Mouse (Mus musculus) urinary bladder, postnatal 36 days (tissue): ENCODE measurements around the gene Rgmb.

Experiments
- DNase-seq, 2 experiments: peaks; one replicate each; pipeline ENCODE4 v3.0.0; 2022; ENCODE audit warnings: low spot score in 2 of 2, mixed read lengths in 1 of 2

Gene Rgmb

DNA sequence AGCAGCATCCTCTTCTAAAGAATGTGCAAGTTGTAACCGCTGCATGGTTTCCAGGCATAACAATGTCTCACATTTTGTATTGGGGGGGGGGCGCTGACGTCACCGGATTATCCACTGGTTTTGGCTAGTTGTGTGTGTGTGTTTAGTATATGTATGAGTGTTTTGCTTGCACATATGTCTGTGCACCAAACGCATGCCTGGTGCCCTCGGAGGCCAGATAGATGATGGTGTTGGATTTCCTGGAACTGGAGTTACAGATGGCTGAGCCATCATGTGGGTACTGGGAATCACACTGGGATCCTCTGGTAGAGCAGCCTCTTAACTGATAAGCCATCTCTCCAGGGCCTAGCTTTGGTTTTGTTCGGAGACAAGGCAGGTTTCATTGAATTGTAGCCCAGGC, 8.5 kb downstream of the Rgmb start:
- DNase-seq: no peak

DNA sequence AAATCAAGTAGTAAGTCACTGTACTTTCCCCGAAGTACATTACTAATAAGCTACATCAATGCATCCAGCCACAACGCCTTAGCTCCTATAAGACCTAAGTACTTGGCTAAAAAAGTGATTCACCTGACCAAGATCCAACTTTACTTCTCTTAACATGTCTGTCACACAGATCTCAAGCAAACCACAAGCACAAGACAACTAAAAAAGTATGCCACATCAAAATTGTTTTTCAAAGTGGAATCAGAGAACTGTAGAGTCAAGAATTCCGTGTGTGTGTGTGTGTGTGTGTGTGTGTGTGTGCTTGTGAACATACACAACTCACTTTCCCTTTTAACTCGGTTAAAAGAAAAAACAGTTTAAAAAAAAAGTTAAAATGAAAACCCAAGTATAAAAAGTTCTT, 9.1 kb downstream of the Rgmb start:
- no peak for DNase-seq

- DNase-seq: no peak
Measured at GRCm38 (mm10) chr17:15820761-15821160, 10.1 kb downstream of the Rgmb start.

DNA sequence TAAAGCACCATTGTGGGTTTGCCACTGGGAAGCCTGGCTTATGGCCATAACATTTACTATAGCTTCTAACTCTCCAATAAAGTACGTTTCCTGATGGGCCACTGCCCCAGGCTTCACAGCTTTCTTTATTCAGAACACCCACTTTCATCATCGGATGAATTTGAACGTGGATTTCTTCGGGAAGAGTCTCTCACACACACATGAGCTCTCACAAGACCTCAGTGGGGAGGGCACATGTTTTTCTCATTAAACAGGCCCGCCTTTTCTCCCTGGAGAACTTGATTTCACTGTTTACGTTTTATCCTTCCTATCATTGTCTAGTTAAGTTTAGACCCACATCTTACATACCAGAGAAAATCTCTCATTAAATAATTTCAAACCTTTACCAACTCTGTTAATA, 10.7 kb downstream of the Rgmb start:
- DNase-seq: no peak

DNA sequence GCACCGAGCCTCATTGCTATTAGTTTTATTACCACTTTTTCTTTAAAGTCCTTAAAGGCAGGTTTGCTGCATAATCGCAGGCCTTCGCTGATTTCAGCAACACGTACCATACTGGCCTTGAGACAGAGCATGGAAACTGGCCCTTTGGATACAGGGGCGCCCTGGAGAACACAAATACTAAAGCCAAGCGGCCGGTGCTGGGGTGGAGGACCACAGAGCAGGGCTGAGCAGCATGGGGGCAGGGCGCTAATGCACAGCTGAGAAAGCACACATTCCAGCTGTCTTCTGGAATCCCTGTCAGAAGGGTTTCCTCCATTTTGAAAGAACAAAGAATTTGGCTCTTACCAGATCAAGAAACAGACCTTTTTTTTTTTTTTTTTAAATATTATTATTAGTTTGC, 12.5 kb downstream of the Rgmb start:
- DNase-seq: no peak

GRCm38 (mm10) chr17:15817634-15818033, 13.2 kb downstream of the Rgmb start:
- DNase-seq: no peak

DNA sequence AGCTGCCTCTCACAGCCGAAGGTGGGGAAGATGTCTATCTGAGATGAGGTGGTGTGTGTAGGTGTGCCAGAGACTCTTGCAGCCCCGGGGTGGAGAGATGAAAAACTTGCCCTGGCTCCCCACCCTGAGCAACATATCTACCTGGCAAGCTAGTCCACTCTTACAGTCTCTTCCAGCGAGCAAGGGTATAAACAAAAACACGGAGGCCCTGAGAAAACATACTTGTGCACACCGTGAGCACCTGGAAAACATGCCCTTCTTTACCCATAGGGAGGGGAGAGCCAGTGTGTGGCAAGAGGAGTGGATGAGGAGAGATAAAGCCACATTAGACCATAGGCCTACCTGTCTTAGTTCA, 13.8 kb downstream of the Rgmb start:
- no peak for DNase-seq

DNA sequence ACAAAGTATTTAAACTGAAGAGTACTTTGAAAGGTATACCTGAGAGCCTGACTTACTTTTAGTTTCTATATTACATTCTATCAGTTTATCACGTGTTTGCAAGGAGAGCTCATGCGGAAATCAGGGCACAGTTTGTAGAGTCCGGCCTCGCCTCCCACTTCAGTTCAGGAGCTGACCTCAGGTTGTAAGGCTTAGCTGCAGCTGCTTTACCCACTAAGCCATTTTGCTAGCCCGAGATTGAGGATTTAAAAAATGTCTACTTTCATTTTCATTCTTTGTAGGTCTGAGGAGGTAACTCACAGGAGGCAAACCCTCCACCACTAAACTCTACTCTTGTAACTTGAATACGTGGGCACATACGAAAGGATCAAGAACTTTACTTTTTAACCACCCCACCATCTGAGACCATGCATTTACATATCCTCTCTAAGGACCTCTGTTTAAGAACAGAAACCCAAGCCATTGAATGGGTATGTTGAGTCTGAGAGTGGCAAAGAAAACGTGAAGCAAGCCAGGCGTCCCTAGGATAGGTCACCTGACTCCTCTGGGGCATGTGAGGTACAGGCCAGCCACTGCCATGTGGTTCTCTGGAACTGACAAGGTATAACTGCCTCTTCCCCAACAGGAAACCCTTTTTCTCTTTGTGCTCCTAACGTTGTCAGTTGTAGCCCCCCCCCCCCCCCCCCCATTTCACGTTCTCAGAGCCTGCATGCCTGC, 14.3 kb downstream of the Rgmb start:
- DNase-seq: no peak

DNA sequence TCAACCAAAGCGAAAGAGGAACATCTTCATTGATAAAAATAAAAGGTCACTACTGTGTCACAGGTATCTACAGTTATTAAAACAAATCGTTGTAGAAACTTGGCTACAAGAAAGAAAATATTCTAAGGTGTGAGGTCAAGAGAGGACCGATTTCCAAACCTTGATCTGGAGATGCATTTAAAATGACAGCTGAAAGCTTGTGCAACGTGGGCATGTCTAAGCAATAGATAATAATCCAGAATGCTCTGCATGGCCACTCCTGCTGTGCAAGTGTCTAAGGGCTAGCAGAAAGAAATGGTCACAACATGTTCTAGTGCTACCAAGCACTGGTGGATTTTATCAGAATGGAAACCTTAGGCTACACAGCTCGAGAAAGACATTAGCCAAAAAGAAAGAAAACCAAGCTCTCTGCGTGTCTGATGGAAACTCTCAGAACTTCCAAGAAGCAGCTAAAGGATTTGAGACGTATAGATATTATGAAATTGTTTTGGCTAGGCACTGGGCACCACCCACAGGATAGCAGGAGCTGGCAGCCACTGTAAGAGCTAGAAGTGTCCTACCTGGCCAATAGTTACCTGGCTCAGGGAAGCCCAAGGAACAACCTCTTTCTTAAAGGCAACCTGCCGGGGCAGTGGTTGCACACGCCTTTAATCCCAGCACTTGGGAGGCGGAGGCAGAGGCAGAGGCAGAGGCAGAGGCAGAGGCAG, 15.4 kb downstream of the Rgmb start:
- no peak for DNase-seq

- no peak for DNase-seq
Measured at GRCm38 (mm10) chr17:15813658-15814212, 17.1 kb downstream of the Rgmb start.

- no peak for DNase-seq
Measured at GRCm38 (mm10) chr17:15812136-15812778, 18.6 kb downstream of the Rgmb start.

GRCm38 (mm10) chr17:15809949-15810348, 20.9 kb downstream of the Rgmb start:
- DNase-seq: no peak

DNA sequence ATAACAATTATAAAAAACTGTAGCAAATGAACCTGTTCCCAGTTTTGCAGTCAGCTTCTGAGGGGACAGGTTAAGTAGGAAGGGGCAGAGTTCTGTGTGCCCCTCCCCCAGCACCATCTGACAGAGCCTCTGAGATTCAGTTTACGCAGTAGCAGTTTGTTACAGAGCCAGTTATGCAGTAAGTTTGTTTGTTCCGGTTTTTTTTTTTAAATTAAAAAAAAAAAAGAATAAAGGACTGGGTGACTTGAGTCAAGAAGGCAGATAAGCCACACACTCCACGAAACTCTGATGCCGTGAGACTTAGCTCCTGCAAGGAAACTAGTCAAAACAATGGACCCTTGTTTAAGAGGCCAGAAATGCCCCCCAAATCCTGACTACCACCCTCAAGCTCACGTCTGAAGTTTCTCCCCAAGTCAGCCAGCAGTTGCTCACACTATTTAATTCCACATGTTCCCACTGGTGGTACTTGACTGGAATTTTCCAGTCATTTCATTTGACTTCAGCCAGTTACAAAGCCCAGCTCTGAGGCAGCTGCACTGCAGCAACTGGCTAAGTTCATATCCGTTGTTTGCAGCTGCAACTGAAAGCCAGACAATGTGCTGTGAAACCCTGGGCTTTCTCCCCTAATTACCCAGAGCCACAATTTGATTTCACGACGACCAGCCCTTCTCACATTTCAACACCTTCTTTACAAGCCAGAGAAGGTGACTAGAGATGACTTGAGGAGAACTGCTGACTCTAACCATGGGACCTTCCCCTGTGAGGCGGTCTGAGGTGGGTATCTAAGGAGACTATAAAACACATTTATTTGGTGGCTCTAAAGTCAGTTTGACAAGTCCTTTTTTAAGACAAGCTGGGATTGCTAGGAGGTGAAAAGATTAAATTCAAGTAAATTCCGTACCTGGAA, 22.1 kb downstream of the Rgmb start:
- no peak for DNase-seq

DNA sequence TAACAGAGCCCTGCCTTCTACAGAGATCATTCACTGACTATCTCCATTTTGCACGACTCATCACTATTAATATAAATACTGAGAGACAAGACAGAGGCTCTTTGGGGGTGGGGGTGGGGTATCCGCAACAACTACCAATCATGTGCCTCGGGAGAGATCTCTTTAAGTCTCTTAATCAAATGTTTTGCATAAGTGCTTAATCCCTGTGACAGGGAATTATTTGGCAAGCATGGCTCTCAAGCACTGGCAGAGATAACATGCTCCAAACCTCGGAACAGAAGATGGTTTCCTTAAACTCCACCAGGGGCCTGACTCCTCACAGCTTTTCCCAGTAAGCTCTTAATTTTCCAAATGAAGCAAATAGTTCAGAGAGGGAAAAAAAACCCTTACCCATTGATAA, 22.8 kb downstream of the Rgmb start:
- DNase-seq: no peak

DNA sequence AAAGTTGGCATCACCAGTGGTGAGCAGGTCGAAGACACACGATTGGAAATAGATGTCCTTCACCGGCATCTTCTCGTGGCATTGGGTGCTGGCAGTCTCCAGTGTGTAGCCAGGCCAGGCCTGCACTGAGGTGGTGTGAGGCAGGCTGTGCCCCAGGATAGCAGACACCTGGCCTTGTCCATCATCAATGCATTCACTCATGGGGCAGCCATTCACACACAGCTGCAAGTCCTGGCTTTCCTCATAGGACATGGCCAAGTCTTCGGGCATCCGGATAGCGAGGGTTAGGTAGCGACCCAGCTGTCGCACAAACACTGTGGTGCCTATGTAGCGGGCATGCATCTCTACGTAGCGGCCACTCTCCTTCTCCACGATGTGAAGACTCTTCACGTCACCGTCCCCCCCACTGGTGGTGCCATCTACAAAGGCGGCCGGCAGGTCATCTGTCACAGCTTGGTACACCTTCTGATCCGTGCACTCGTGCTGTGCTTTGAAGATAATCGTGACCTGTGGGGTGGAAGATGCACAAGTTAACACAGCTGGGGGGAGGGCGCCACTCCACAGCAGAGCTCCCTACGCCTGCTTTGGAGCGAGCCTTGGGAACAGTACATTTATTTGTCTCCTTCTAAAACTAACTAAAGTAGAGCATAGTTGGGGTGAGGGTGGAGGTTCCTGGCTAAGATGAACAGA, 23.4 kb downstream of the Rgmb start:
- DNase-seq: no peak

DNA sequence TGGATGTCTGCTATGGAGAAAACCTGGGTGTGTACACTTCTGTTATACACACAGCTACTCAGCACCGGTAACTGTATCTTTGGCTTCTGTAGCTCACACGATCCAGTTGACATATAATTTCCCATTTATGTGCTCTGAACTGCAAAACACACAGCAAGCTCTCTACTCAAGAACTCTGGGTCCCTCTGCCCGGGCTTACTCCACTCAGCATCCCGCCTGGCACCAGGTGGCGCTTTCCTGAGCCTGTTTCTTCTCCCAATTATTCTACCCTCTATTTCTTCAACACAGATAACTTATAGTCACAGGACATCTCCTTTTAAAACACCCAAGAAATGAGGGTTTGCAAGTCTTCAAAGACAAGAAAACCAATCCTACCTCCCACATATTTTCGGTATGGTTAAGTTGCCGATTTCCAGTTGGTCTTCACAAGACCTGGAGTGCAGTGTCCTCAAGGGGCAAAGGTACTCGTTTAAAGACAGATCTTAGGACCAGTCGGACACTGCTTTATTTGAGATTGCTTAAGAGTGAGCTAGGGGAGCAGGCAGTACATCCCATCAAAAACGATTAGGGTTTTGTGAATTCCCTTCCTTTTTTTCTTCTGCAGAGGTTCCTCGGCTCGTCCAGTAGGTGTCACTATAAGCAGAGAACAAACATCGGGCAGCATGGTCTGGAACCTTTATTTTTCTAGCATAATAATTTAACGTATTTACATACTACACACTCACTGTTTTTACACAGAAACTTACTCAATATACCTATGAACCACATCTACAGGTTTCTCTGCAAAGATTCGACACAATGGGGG, 26.6 kb downstream of the Rgmb start:
- DNase-seq: no peak

DNA sequence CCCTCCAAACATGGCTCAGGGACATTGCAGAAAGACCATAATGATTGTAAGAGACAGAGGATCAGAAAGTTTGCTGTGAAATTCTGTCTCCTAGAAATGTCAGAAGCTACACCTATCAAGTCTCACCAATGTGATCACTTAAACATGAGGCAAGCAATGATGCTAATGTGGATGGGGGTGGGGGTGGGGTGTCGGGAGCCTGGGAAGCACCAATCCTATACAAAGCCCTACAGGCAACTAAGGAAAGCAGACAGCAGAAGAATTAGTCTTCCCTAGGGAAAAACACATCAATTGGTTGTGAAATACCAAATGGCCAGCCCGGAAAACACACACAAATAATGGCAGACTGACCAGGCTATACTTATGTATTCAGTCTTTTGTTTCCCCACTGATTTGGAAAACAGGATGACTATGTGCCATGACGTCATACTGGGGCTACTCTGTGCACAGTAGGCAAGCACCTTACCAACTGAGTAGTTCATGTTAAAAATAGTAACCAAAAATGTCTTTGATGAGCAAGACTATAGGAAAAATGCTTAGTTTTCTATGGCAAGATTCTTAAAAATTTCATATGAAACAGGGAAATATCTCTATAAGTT, 31.5 kb downstream of the Rgmb start:
- DNase-seq: no peak

- no peak for DNase-seq
Measured at GRCm38 (mm10) chr17:15790716-15791115, 40.1 kb downstream of the Rgmb start.

DNA sequence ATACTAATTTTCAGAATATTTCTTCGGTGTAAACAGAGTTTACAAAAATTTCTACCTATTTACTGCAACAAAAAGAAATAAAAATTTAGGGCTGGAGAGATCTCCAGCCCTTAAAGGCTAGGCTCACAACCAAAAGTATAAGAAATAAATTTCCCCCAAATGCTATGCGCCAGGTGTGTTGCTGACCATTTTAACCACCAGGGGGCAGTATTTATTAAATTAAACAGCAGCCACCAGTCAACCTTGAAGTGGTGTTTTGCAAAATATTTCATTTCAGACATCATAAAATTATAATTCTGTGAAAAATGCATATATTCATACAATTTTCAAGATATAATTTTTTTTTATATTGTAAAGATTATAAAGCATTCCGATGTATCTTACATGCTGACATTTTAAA, 43.8 kb downstream of the Rgmb start:
- no peak for DNase-seq

DNA sequence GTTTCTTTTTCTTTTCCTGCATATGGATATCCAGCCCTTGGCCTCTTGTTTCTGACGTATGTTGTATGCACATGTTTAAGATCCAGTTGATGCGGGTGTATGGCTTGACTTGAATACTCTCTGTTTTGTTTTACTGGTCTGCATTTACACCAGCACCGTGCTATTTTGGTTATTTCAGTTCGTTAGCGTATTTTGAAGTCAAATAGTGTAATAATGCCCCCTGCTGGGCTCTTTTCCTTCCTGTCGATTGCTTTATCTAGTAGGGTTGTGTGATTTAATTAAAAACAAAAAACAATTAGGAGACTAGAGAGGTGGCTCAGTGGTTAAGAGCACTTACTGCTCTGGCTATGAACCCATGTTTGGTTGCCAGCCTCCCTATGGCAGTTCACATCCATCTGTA, 52.9 kb downstream of the Rgmb start:
- DNase-seq: no peak
